Mouse (Mus musculus) hindbrain, embryonic 14.5 days (tissue): ENCODE results near the gene Eya2. TPM values are rescaled to one million over a fixed set of nuclear protein-coding genes. Genes with fewer than 3 reads are reported as not detected.
"Not testable (repeated sequence)": the region's sequence is repeated elsewhere in the genome, so short reads cannot be mapped to it uniquely, and the experiment has no call there.

Experiments used
- ATAC-seq: fragments of 200-750 bp; cut with Nextera tagmentation; 2 replicates; pipeline ENCODE4 v1.8.0; 2017; ENCODE audit warnings: moderate number of reproducible peaks, mild to moderate bottlenecking, moderate TSS enrichment, moderate library complexity; ENCODE audit not compliant: low FRiP score
- DNase-seq: peaks from one replicate; pipeline ENCODE4 v3.0.0-alpha.2; 2015; ENCODE audit warnings: low spot score
- H3K27ac ChIP-seq: fragments of 300-500 bp; sonication (generic); 2 replicates; pipeline ENCODE4 v1.5.1; 2014; ENCODE audit warnings: mild to moderate bottlenecking, moderate library complexity
- H3K27me3 ChIP-seq: fragments of 300-500 bp; sonication (generic); 2 replicates; pipeline ENCODE4 v1.6.1; 2014; ENCODE audit warnings: mild to moderate bottlenecking, low read length, mixed read lengths; ENCODE audit not compliant: control insufficient read depth, insufficient read depth
- H3K36me3 ChIP-seq: fragments of 300-500 bp; sonication (generic); replicated peaks from 2 replicates; pipeline ENCODE4 v1.6.1; 2014; ENCODE audit not compliant: control insufficient read depth, insufficient read depth
- H3K4me1 ChIP-seq: fragments of 300-500 bp; sonication (generic); replicated peaks from 2 replicates; pipeline ENCODE4 v1.6.1; 2014; ENCODE audit warnings: antibody characterized with exemption, low read length, mixed read lengths; ENCODE audit not compliant: control insufficient read depth, insufficient read depth
- H3K4me2 ChIP-seq: fragments of 300-500 bp; sonication (generic); replicated peaks from 2 replicates; pipeline ENCODE4 v1.6.1; 2014; ENCODE audit warnings: mild to moderate bottlenecking, moderate library complexity
- H3K4me3 ChIP-seq: fragments of 300-500 bp; sonication (generic); replicated peaks from 2 replicates; pipeline ENCODE4 v1.5.1; 2014; ENCODE audit warnings: mild to moderate bottlenecking, low read length
- H3K9ac ChIP-seq: fragments of 300-500 bp; sonication (generic); 2 replicates; pipeline ENCODE4 v1.6.1; 2014
- H3K9me3 ChIP-seq: fragments of 300-500 bp; sonication (generic); 2 replicates; pipeline ENCODE4 v1.6.1; 2016; ENCODE audit warnings: low read length; ENCODE audit not compliant: control insufficient read depth
- WGBS: fragments of 180-500 bp; shearing (Covaris S2); extraction: QIAGEN DNeasy Blood & Tissue Kit; methylation state at CpG from one replicate; pipeline ENCODE4 v1.1.7; 2014; 5-methylcytosine and 5-hydroxymethylcytosine counted together
- polyA plus RNA-seq: library from polyadenylated mRNA; unstranded; fragments of >200 nt; fragmentation: Nextera tagmentation; extraction: Ambion mirVana; gene quantifications from 2 replicates; pipeline ENCODE4 v1.2.1, GENCODE M21; 2014

Eya2 gene
- polyA plus RNA-seq, 1 experiment from 2014 or later: 10.0 TPM

DNA sequence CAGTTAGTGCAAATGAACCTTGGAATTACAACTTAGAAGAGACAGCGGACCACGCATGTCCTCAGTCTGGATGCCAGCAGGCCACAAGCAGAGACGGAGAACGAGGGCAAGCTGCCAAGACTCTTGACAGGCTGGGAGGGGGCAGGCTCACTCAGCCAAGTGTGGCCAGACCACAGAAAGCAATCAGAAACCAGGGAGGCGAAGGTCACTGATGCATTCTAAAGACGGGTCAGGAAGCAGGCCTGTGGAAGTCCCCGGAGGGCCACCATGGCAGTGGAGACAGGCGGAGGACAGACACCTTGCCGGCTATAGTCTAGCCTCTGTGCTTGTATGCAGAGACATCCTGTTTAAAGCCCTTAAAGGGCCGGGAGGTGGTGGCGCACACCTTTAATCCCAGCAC, 193.2 kb downstream of the Eya2 start:
- Histone ChIP-seq H3K27ac (0 out of 2 replicates have a peak overlapping the region, but pooled peaks have one; percentile 34), H3K4me1 (peaks cover 15% of the 10 kb centered on the region), H3K36me3 (peaks cover 94% of the 10 kb centered on the region), H3K4me3 (no peak overlapping the region), H3K9me3 (no peaks in the 10 kb centered on the region), H3K4me2 (no peak overlapping the region), H3K27me3 (no peaks in the 10 kb centered on the region), H3K9ac (no peak overlapping the region)
- peak; percentile 80 for DNase-seq
- ATAC-seq: peak; percentile 46; the same call in 1 of the 2 replicates
- 38% methylated on average over 11 of the region's 11 CpGs for WGBS

DNA sequence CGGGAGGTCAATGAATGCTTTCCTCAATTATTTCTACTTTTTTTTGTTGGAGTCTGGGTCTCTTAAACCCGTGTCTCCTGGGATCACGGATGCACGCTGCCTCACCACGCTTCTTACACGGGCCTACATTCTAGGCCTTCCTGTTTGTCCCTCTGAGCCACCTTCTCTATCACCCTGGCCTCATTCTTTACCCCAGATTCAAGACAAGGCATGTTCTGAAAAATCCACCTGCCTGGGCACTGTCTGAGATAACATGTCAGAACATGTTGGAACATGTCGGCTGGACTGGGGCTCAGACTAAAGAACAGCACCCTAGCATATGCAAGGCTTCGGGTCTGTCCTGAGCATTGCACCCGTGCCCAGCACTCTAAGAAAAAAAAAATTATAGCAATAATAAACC, 194.0 kb downstream of the Eya2 start:
- no peaks in the 10 kb centered on the region for H3K27me3 ChIP-seq
- no peak for ATAC-seq
- 0 out of 2 replicates have a peak overlapping the region, but pooled peaks have one; percentile 32 for H3K27ac ChIP-seq
- peaks cover 98% of the 10 kb centered on the region for H3K36me3 ChIP-seq
- no peaks in the 10 kb centered on the region for H3K9me3 ChIP-seq
- WGBS: 94% methylated on average over 9 of the region's 9 CpGs
- H3K9ac ChIP-seq: no peak overlapping the region
- peaks cover 15% of the 10 kb centered on the region for H3K4me1 ChIP-seq
- no peak overlapping the region for H3K4me2 ChIP-seq
- H3K4me3 ChIP-seq: no peak overlapping the region
- DNase-seq: no peak

DNA sequence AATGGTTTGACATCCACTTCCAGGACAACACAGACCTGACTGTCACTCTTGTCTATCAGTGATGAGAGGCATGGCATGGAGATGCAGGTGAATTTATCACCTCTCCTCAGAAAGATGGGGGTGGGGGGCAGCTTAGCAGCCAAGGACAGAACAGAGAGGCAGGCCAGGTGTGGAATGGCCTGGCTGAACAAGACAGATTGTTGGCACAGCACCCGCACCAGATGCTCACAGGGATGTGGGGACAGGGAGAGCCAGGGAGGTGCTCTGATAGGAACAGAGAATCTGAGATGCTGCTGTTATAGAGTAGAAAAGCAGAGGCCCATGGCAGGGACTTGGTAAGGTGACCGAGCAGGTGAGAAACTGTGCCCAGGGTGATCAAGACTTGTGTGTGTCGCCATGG, 194.8 kb downstream of the Eya2 start:
- Histone ChIP-seq H3K9me3 (no peaks in the 10 kb centered on the region), H3K4me2 (no peak overlapping the region), H3K27ac (0 out of 2 replicates have a peak overlapping the region, but pooled peaks have one; percentile 17), H3K9ac (no peak overlapping the region), H3K4me3 (no peak overlapping the region), H3K27me3 (no peaks in the 10 kb centered on the region), H3K36me3 (peaks cover 98% of the 10 kb centered on the region), H3K4me1 (peaks cover 15% of the 10 kb centered on the region)
- DNase-seq (no peak), ATAC-seq (no peak)
- WGBS: 88% methylated on average over 3 of the region's 3 CpGs

DNA sequence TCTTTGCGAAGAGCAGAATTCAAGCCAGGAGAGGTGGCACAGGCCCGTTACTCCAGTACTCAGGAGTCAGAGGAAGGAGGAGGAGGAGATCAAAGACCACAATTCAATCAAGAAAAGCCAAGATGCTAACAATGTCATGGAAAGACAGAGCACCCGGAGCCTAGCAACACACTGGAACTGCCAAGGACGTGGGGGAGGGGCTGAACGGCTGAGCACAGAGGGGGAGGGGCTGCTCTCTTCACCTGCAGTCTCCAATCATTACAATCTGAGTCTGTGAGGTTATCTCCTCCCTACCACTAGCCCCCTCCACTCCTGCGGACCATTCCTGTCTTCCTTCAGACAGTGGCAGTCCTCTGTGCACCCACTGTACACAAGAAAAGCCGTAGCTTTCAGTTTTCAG, 196.2 kb downstream of the Eya2 start:
- H3K27ac ChIP-seq: peak overlapping the region; percentile 20
- 35% methylated on average over 7 of the region's 7 CpGs for WGBS
- peaks cover 95% of the 10 kb centered on the region for H3K36me3 ChIP-seq
- H3K4me3 ChIP-seq: no peak overlapping the region
- ATAC-seq (peak; percentile 50; the same call in 1 of the 2 replicates), DNase-seq (peak; percentile 38)
- H3K27me3 ChIP-seq: no peaks in the 10 kb centered on the region
- no peaks in the 10 kb centered on the region for H3K9me3 ChIP-seq
- no peak overlapping the region for H3K9ac ChIP-seq
- peaks cover 15% of the 10 kb centered on the region for H3K4me1 ChIP-seq
- no peak overlapping the region for H3K4me2 ChIP-seq

DNA sequence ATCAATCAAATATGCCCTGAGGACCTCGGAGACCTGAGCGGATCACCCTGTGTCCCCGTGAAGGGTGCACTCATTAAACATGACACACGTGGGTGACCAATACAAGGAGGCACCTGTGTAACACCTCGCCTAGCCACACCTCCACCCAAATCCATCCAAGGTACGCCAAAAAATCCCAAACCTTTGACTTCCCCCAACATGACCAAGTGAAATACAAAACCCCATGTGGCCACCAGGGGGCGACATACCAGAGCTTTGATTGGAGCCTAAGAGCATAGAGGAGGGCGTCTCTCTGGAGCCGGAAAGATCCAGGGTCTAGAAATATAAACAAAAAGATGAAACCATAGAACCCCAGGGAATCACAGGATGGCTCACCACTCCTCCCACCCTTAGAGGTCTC, 196.8 kb downstream of the Eya2 start:
- Histone ChIP-seq H3K27ac (peak overlapping the region; percentile 20), H3K4me3 (no peak overlapping the region), H3K9me3 (no peaks in the 10 kb centered on the region), H3K27me3 (no peaks in the 10 kb centered on the region), H3K36me3 (peaks cover 97% of the 10 kb centered on the region), H3K4me1 (peaks cover 15% of the 10 kb centered on the region), H3K4me2 (no peak overlapping the region), H3K9ac (no peak overlapping the region)
- ATAC-seq (0 out of 2 replicates have a peak, but pooled peaks have one; percentile 49), DNase-seq (peak; percentile 67)
- 65% methylated on average over 9 of the region's 9 CpGs for WGBS

DNA sequence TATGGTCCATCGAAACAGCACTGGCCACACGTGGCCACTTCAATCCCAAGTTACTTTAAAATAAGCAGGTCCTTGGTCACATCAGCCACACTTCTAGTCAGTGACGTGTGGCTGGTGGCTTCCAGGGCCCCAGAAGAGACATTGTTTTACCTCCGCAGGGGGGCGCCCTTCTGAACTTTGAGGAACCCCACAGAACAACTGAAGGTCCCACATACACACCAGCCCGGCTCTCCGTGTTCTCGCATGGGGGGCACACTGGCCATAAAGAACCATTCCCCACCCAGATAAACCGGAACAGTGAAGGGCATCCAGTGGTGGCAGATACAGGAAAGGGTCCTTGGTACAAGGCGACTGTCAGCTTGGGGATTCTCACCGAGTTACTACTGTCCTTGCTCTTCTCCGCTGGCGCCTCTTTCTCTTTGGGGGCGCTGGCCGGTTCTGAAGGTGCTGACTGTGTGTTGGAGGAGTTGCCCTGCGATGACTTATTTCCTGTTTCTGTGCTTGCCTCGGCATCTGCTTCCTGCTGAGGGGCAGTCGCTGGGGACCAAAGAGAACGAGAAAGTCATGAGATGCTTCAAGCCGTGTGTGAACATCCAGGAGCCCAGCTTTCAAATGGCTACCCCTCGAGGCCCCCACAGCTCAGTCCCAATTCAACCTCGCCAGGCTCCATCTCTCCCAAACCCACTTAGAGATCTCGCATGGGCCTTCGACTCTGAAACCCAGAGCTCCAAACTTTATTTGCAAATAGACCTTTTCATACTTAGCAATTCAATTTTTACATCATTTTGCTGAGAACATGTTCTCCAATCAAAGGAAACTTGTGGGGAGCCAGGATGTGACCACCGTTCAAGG, 197.8 kb downstream of the Eya2 start:
- no peak overlapping the region for H3K4me3 ChIP-seq
- WGBS: 85% methylated on average over 25 of the region's 25 CpGs
- DNase-seq: no peak
- H3K36me3 ChIP-seq: peaks cover 97% of the 10 kb centered on the region
- no peak overlapping the region for H3K4me2 ChIP-seq
- no peaks in the 10 kb centered on the region for H3K9me3 ChIP-seq
- H3K9ac ChIP-seq: no peak overlapping the region
- H3K27ac ChIP-seq: no peak overlapping the region
- no peak for ATAC-seq
- H3K4me1 ChIP-seq: peaks cover 15% of the 10 kb centered on the region
- H3K27me3 ChIP-seq: no peaks in the 10 kb centered on the region

DNA sequence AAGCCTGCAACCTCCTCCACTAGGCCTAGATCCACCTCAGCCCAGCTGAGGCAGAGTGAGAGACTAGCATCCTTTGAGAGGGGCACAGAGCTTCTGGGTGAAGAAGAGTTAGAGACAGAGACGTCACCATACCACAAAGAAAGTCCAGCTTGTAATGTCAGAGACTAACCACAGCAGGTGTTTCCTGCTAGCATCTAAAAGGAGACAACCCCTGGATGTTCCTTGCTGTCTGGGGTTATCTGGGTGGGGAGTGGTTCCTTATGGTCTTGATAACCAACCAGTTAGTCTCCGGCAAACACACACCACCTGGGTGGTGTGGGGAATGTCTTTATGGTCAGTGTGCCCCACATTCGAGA, 198.4 kb downstream of the Eya2 start:
- H3K36me3 ChIP-seq: peaks cover 95% of the 10 kb centered on the region

DNA sequence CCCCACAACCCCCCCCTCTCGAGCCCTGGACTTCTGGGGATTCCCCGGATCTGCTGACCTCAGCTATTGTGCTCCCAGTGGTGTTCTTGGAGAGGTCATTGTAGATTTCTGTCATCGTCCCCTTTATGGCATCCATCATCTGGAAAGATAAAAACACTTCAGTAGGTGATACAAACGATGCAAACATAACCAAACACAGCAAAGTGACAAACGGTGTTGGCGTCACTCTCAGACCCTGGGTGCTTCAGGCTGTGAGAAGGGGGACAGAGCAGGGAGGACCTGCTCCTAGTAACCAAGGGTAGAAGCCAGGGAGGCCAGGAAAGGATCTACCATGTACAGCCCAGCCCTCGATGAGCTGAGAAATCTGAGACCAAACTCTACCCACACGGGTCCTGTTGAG, 203.0 kb downstream of the Eya2 start:
- WGBS: 58% methylated on average over 8 of the region's 8 CpGs
- Histone ChIP-seq H3K4me2 (no peak overlapping the region), H3K4me3 (no peak overlapping the region), H3K27ac (no peak overlapping the region), H3K4me1 (no peaks in the 10 kb centered on the region), H3K9ac (no peak overlapping the region), H3K27me3 (no peaks in the 10 kb centered on the region), H3K36me3 (peaks cover 86% of the 10 kb centered on the region), H3K9me3 (no peaks in the 10 kb centered on the region)
- ATAC-seq: no peak
- DNase-seq: no peak

More for the DNA sequence above, 198.4 kb downstream of the Eya2 start:
- peaks cover 15% of the 10 kb centered on the region for H3K4me1 ChIP-seq
- no peak overlapping the region for H3K4me2 ChIP-seq
- DNase-seq: no peak
- no peaks in the 10 kb centered on the region for H3K27me3 ChIP-seq
- H3K9ac ChIP-seq: no peak overlapping the region
- WGBS: 84% methylated on average over 3 of the region's 3 CpGs
- H3K9me3 ChIP-seq: no peaks in the 10 kb centered on the region
- H3K27ac ChIP-seq: no peak overlapping the region
- H3K4me3 ChIP-seq: no peak overlapping the region
- ATAC-seq: no peak

DNA sequence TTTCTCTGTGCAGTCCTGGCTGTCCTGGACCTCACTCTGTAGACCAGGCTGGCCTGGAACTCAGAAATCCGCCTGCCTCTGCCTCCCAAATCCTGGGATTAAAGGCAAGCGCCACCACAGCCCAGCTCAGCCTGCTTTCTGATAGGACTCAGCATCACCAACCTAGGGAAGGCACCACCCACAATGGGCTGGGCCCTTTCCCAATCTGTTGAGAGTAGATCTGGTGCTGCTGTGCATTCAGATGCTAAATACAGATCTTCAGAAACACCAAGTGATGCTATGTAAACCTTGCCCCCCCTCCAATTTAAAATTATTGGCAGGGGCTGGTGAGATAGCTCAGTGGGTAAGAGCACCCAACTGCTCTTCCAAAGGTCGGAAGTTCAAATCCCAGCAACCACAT, 205.3 kb downstream of the Eya2 start:
- not testable (repeated sequence) for H3K4me3 ChIP-seq
- WGBS: 94% methylated on average over 3 of the region's 3 CpGs

More for the DNA sequence above, 205.3 kb downstream of the Eya2 start:
- not testable (repeated sequence) for H3K27me3 ChIP-seq, H3K4me1 ChIP-seq, H3K4me2 ChIP-seq, H3K9ac ChIP-seq, DNase-seq, H3K27ac ChIP-seq, H3K9me3 ChIP-seq, ATAC-seq
- H3K36me3 ChIP-seq: peaks cover 82% of the 10 kb centered on the region
